Mouse (Mus musculus) forebrain, embryonic 16.5 days (tissue): ENCODE data around the gene Mybpc2. TPM values are rescaled to one million over a fixed set of nuclear protein-coding genes. Genes with fewer than 3 reads are reported as not detected.
A peak's percentile ranks its signal among the peaks of the same experiment; 100 is the strongest.

Experiments used
- ATAC-seq: fragments of 200-750 bp; cut with Nextera tagmentation; 2 replicates; pipeline ENCODE4 v1.8.0; 2017; ENCODE audit warnings: mild to moderate bottlenecking, moderate library complexity
- H3K27ac ChIP-seq: fragments of 300-500 bp; sonication (generic); 2 replicates; pipeline ENCODE4 v1.5.1; 2014; ENCODE audit warnings: low read length, control low read depth
- H3K27me3 ChIP-seq: fragments of 300-500 bp; sonication (generic); replicated peaks from 2 replicates; pipeline ENCODE4 v1.6.1; 2014; ENCODE audit warnings: low read length; ENCODE audit not compliant: control insufficient read depth, insufficient read depth
- H3K36me3 ChIP-seq: fragments of 300-500 bp; sonication (generic); 2 replicates; pipeline ENCODE4 v1.6.1; 2014; ENCODE audit not compliant: control insufficient read depth, insufficient read depth
- H3K4me1 ChIP-seq: fragments of 300-500 bp; sonication (generic); replicated peaks from 2 replicates; pipeline ENCODE4 v1.6.1; 2014; ENCODE audit warnings: low read length; ENCODE audit not compliant: control insufficient read depth, insufficient read depth
- H3K4me2 ChIP-seq: fragments of 300-500 bp; sonication (generic); 2 replicates; pipeline ENCODE4 v1.6.1; 2014; ENCODE audit warnings: mild to moderate bottlenecking, low read length, control low read depth
- H3K4me3 ChIP-seq: fragments of 300-500 bp; sonication (generic); replicated peaks from 2 replicates; pipeline ENCODE4 v1.5.1; 2014; ENCODE audit warnings: mild to moderate bottlenecking, low read length, control low read depth
- H3K9ac ChIP-seq: fragments of 300-500 bp; sonication (generic); replicated peaks from 2 replicates; pipeline ENCODE4 v1.6.1; 2014; ENCODE audit warnings: low read depth, low read length, control low read depth
- H3K9me3 ChIP-seq: fragments of 300-500 bp; sonication (generic); 2 replicates; pipeline ENCODE4 v1.6.1; 2016; ENCODE audit warnings: low read length; ENCODE audit not compliant: control insufficient read depth
- WGBS: fragments of 180-500 bp; shearing (Covaris S2); extraction: QIAGEN DNeasy Blood & Tissue Kit; methylation state at CpG from one replicate; pipeline ENCODE4 v1.1.7; 2014; 5-methylcytosine and 5-hydroxymethylcytosine counted together
- polyA plus RNA-seq: library from polyadenylated mRNA; unstranded; fragments of >200 nt; fragmentation: Nextera tagmentation; extraction: Ambion mirVana; gene quantifications from 2 replicates; pipeline ENCODE4 v1.2.1, GENCODE M21; 2015

The Mybpc2 gene
- polyA plus RNA-seq, 1 experiment from 2014 or later, result 0.05 TPM

GRCm38 (mm10) chr7:44470696-44471612 is 53.5 kb downstream of the Mybpc2 start:
- WGBS, result 83% methylated on average over 16 of the region's 16 CpGs
- no peak overlapping the region for H3K4me3 ChIP-seq
- H3K9ac ChIP-seq, result no peak overlapping the region
- no peak for ATAC-seq
- H3K27me3 ChIP-seq, result no peaks in the 10 kb centered on the region
- H3K36me3 ChIP-seq, result no peaks in the 10 kb centered on the region
- no peak overlapping the region for H3K4me2 ChIP-seq
- H3K9me3 ChIP-seq, result no peaks in the 10 kb centered on the region
- peaks cover 38% of the 10 kb centered on the region for H3K4me1 ChIP-seq
- no peak overlapping the region for H3K27ac ChIP-seq

- WGBS, result 89% methylated on average over 16 of the region's 16 CpGs
- Histone ChIP-seq H3K36me3 (no peaks in the 10 kb centered on the region), H3K27me3 (no peaks in the 10 kb centered on the region), H3K9me3 (no peaks in the 10 kb centered on the region), H3K27ac (no peak overlapping the region; the same call in 1 of the 2 replicates), H3K4me2 (no peak overlapping the region), H3K4me1 (peaks cover 39% of the 10 kb centered on the region), H3K9ac (no peak overlapping the region), H3K4me3 (no peak overlapping the region)
- ATAC-seq, result no peak
Measured at GRCm38 (mm10) chr7:44469677-44470675, 54.5 kb downstream of the Mybpc2 start.

GRCm38 (mm10) chr7:44468644-44469285 is 55.7 kb downstream of the Mybpc2 start:
- WGBS, result 54% methylated on average over 15 of the region's 15 CpGs
- H3K4me1 ChIP-seq, result peaks cover 39% of the 10 kb centered on the region

DNA sequence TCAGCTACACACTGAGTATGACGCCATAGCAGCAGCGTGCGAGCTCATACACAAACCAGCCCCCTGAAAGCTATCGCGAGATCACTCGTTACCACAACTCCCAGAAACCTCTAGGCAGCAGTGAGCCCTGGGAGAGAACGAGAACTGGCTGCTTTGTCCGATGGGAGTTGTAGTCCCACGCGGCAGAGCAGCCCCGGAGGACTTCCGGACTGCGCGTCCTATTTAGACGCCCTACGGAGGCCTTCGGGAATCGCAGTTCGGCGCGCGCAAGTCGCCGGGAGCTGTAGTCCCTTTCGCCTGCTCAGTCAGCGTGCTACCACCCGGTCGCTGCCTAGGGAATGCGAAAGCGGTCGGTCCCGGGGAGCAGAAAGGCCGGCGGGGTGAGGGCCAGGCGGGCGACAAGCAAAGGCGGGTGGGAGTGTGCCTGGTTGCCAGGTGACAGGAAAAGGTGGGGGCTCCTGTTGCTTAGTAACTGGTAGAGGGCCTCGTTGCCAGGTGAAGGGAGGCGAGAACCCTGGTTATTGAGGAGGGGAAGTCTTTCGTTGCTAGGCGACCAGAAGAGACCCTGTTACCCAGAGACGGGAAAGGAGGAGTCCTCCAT is 56.5 kb downstream of the Mybpc2 start, which contains the start of gene Josd2:
TSS of gene Josd2 (plus strand) at position 170 of the 601 bp plus-strand sequence.
- H3K36me3 ChIP-seq, result peaks cover 7% of the 10 kb centered on the region; the same call in 1 of the 2 replicates
- H3K4me3 ChIP-seq, result peak within 1 kb of the TSS; percentile 76
- WGBS, result under 1% methylated on average over 42 of the region's 42 CpGs
- H3K4me2 ChIP-seq, result peak within 1 kb of the TSS; percentile 72
- H3K4me1 ChIP-seq, result peaks cover 41% of the 10 kb centered on the region
- H3K27me3 ChIP-seq, result no peaks in the 10 kb centered on the region
- peak within 1 kb of the TSS; percentile 76 for H3K9ac ChIP-seq
- H3K9me3 ChIP-seq, result no peaks in the 10 kb centered on the region
- H3K27ac ChIP-seq, result peak within 1 kb of the TSS; percentile 94
- ATAC-seq, result peak; percentile 95

More at GRCm38 (mm10) chr7:44468644-44469285, 55.7 kb downstream of the Mybpc2 start:
- peak overlapping the region; percentile 72 for H3K4me2 ChIP-seq
- no peak for ATAC-seq
- H3K9ac ChIP-seq, result peak overlapping the region; percentile 76
- no peaks in the 10 kb centered on the region for H3K9me3 ChIP-seq
- peak overlapping the region; percentile 76 for H3K4me3 ChIP-seq
- no peaks in the 10 kb centered on the region for H3K27me3 ChIP-seq
- H3K36me3 ChIP-seq, result no peaks in the 10 kb centered on the region
- H3K27ac ChIP-seq, result peak overlapping the region; percentile 94

DNA sequence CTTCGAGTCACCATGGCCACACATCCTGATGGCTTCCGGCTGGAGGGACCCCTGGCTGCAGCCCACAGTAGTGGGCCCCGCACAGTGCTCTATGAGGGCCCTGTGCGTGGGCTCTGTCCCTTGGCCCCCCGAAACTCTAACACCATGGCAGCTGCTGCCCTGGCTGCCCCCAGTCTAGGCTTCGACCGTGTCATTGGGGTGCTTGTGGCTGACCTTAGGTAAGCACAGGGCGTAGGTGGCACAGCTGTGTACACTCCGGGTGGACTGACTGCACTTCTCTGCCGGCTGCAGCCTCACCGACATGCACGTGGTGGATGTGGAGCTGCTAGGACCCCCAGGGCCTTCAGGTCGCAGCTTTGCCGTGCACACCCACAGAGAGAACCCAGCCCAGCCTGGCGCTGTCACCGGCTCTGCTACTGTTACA is 57.6 kb downstream of the Mybpc2 start:
- Histone ChIP-seq H3K4me2 (no peak overlapping the region), H3K9me3 (no peaks in the 10 kb centered on the region), H3K4me3 (no peak overlapping the region), H3K4me1 (peaks cover 46% of the 10 kb centered on the region), H3K36me3 (peaks cover 14% of the 10 kb centered on the region; the same call in 1 of the 2 replicates), H3K27ac (peak overlapping the region; percentile 76), H3K27me3 (no peaks in the 10 kb centered on the region), H3K9ac (no peak overlapping the region)
- 79% methylated on average over 16 of the region's 16 CpGs for WGBS
- ATAC-seq, result no peak

- no peaks in the 10 kb centered on the region for H3K9me3 ChIP-seq
- H3K27me3 ChIP-seq, result no peaks in the 10 kb centered on the region
- H3K9ac ChIP-seq, result no peak overlapping the region
- WGBS, result 77% methylated on average over 10 of the region's 10 CpGs
- no peak overlapping the region for H3K4me2 ChIP-seq
- no peak for ATAC-seq
- peaks cover 20% of the 10 kb centered on the region for H3K36me3 ChIP-seq
- H3K4me1 ChIP-seq, result peaks cover 46% of the 10 kb centered on the region
- H3K4me3 ChIP-seq, result no peak overlapping the region
- peak overlapping the region; percentile 28 for H3K27ac ChIP-seq
Measured at GRCm38 (mm10) chr7:44466006-44466887, 58.2 kb downstream of the Mybpc2 start.

DNA sequence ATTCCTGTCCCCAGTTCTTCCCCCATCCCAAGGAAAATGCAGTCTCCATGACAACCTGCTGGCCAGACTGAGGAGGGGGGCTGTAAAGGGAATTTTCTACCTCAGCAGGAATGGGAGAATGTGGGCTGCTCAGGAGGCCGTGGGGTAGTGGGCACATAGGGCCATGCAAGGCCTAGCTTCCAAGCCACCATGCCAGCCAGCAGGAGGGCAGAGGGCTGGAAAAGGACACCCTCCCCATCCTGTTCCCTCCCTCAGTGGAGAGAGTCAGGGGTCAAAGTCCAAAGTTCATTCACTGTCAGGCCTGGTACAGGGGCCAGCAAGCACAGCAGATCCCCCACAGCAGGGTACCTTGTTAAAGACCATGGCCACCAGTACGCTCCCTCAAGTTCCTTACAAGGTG is 59.3 kb downstream of the Mybpc2 start, which contains the start of gene Aspdh:
TSS of gene Aspdh (plus strand) at position 281 of the 400 bp plus-strand sequence.
- H3K27ac ChIP-seq, result peak within 1 kb of the TSS; percentile 82
- H3K27me3 ChIP-seq, result no peaks in the 10 kb centered on the region
- H3K4me1 ChIP-seq, result peaks cover 46% of the 10 kb centered on the region
- 43% methylated on average over 2 of the region's 2 CpGs for WGBS
- H3K4me2 ChIP-seq, result peak within 1 kb of the TSS; percentile 13; the same call in 1 of the 2 replicates
- ATAC-seq, result no peak
- peak within 1 kb of the TSS; percentile 29 for H3K9ac ChIP-seq
- H3K9me3 ChIP-seq, result no peaks in the 10 kb centered on the region
- H3K36me3 ChIP-seq, result peaks cover 26% of the 10 kb centered on the region
- H3K4me3 ChIP-seq, result no peak within 1 kb of the TSS
